Mouse (Mus musculus) kidney, adult 18-20 months (tissue): ENCODE data around the gene Nthl1.

ENCODE experiments used
- DNase-seq: peaks from one replicate; pipeline ENCODE4 v3.0.0; 2021

Gene Nthl1

DNA sequence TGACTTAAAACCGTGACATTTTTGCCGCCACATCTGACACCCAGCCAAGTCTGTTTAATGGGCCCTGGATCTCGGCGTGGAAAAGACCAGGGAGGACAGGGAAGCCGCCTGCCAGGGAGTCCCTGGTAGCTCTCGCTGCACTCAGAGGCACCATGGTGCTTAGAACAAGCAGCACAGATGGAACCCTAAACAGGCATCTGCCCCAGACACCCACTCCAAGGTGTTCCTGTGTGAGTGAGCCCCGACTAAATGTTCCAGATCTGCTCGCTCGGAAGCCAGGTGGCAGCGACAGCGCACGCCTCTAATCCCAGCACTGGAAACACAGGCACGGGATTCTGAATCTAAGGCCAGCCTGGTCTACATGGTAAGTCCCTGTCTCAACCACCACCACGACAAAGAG, 2.4 kb upstream of the Nthl1 start:
- DNase-seq: no peak

DNA sequence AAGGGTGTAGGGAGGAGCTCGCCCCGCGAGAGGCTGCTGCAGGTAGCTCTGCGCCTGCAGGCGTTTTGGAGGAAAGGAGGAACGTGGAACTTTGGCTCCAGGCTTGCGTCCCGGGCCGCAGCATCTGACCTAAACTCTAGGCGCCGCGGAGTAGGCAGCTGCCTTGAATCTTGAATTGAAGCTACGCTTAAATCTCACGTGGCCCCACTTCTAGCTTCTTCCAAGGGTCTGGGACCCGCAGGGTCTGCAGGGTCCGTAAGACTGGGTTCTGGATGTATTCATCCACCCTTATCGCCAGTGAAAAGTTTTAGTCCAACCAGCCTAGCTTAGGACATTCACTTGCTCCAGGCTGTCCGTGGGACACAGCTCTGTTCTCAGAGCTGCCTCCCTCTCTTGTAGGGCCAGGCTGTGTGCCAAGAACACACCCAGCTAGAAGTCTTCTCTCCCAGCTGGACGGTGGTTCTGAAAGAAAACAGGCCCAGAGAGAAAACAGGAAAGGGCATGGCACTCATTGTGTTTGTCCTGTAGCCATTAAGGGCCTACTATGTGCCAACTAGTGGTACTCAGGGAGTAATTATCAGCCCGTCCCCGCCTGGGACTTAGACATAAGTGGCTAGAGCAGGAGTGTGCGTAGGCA, 451 bp downstream of the Nthl1 start:
- peak; percentile 71 for DNase-seq

DNA sequence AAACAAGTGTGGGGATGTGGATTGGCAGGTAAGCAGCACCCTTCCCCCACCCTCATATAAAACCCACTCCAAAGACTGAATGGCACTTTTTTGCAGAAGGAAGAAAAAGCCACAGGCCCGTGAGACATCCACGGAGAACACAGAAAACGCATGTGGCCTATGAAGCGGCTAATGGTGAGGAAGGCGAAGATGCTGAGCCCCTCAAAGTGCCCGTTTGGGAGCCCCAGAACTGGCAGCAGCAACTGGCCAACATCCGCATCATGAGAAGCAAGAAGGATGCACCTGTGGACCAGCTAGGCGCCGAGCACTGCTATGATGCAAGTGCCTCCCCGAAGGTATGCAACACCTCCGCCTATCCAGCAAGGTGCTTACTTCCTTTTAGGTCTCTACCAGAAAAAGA, 1.4 kb downstream of the Nthl1 start:
- no peak for DNase-seq

DNA sequence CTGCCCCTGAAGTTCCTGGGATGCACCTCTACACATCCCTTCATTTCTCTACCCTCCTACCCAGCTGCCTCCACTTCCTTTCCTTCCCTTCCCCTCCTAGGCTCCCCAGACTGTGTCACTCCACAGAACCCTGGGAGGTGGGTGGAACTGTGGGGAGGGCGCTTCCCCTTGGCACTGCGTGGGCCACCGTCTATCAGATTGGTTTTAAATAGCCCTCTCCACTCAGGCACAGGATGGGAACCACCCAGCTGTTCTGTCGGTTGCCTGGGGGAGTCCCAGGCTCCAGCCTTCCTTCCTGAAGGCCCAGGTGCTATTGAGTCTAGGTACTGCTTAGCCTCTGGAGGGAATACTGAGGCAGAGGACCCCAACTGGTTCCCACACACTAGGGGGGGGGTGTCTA, 2.5 kb downstream of the Nthl1 start:
- DNase-seq: peak; percentile 39

DNA sequence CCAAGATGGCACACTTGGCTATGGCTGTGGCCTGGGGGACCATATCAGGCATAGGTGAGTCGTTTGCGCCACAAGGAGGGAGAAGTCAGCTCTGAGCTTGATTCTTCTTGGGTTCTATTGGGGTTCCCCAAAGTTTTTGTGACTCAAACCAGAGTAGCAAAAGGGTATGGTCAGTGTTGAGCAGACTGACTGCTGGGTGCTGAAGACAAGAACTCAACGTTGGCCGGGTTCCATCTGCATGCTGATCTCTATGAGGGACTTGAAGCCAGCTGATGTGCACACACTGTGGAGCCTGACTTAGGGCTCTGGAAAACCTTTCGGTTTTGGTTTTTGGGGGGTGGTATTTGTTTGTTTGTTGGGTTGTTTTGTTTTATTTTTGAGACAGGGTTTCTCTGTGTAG, 3.2 kb downstream of the Nthl1 start:
- DNase-seq: no peak

DNA sequence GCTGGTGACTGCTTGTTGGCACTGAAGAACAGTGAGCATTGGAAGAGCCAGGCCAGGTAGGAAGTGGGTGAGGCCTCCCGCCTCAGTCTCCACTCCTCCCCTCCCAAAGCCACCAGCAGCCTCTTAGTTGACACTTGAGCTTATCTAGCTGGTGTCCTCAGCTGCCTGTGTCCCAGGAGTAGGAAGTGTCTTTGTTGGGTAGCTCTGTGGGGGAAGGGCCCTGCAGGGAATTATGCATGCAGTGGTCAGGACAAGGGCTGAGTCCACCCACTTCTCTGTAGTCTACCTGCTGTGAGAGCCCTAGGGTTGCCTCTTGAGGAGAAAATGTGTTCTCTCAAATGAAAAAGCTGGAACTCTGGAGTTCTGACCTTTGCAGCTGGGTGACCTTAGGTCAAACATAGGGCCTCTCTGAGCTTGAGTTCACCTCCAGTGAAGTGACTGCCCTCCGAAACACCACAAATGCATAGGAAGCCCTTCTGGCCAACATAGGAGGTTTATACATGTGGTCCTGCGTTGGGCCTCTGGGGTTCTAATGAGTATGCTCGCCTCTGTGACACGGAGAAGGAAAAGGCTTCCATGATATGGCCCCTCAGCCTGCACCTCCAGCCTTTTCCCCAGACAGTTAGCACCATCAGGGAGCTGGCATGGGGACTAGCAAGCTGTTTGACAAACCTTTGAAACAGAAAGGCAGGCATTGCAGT, 4.5 kb downstream of the Nthl1 start:
- no peak for DNase-seq

DNA sequence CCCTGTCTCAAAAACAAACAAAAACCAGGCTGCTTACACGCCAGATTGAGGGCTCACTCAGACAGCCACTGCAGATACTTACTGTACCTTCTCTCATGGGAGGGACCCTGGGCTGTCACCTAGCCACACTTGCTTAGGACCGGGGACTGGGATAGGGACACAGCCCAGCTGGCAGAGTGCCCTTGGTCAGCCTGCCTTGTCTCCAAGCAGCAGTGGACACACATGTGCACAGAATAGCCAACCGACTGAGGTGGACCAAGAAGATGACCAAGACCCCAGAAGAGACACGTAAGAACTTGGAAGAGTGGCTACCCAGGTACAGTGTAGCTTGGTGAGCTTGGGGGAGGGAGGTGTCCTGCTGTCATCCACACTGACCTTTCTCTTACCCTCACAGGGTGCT, 5.7 kb downstream of the Nthl1 start:
- no peak for DNase-seq

DNA sequence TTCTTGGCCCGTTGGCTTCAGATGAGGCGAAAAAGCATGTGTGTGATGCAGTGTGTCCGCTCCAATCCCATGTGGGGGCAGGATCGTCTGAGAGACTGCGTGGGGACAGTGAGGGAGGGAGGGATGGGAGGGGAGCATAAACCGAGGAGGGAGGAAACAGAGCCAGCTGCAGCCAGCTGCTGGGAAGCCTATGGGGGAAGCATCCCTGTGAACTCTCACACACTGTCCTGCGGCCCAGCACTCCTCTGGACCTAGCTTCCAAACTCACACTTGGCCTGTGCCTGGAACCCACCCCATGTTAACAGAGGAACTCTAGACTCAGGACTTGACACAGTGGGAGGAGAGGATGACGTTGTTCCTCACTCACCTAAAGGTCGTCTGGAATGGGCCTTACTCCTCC, 6.4 kb downstream of the Nthl1 start:
- DNase-seq: peak; percentile 53

DNA sequence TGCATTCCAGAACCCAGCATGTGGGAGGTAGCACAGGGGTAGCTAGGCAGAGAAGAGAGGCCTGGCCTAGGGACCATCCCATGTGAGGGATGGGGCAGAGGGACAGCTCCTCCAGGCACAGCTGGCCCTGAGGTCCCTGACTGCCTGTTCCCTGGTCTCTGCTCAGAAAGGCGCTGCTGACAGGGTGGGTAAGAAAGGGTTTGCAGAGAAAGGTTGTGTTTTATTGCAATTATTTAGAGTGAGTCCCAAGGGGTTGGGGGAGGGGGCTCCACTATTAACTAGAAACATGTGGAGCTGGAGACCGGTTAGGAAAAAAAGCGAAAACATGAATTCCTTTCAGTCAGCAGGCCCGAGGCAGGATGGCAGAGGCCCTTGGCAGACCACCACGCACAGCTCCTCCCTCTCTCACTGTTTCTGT, 7.1 kb downstream of the Nthl1 start:
- no peak for DNase-seq

DNA sequence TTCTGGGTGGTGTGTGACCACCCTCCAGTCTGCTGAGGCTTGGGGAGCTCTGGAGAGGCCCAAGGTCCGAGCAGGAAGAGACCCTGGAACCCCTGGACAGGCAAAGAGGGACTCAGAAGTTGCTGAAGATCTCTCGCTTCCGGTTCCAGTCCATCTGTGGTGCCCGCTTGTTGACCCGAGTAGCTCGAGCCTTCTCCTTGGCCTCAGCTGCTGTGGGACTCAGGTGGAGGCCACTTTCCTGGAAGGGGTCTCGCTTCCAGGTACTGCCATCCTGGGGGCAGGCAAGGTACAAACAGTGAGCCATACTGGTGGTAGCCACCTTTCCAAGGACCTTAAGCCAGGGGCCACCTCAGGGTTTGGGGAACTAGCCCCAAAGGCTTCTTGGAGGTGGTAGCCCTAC, 7.6 kb downstream of the Nthl1 start:
- DNase-seq: no peak

DNA sequence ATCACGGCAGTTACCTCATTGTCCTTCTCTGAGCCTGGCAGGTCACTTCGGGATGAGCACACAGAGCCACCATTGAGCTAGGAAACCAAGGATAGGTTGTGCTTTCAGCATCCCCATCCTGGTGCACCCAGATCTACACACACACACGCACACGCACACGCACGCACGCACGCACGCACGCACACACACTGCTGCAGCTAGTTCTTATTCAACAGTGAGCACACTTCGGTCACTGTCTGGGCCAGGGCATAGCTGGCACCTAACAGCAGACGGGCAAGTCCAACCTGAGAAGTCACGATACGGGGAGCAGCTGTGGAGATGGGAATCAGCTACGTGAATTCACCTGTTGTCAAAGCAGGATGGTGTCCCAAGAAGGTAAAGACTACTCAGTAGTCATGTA, 8.1 kb downstream of the Nthl1 start:
- no peak for DNase-seq

DNA sequence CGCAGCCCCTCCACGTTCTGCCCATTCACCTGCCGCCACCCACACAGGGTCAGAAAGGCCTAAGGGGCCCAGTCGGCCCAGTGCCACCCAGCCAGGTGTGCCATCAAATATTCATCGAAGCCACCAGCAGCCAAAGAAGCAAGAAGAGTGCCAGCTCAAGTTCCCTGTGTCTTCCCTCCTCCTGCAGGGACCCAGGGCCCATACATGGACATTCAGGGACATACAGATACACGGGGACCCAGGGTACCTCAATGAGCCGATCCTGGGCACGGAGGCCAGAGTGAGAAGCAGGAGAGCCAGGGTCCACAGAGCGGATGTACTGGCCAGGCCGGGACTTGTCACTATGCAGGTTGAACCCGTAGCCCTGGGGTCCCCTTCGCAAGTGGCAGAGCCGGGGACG, 9.5 kb downstream of the Nthl1 start:
- no peak for DNase-seq

DNA sequence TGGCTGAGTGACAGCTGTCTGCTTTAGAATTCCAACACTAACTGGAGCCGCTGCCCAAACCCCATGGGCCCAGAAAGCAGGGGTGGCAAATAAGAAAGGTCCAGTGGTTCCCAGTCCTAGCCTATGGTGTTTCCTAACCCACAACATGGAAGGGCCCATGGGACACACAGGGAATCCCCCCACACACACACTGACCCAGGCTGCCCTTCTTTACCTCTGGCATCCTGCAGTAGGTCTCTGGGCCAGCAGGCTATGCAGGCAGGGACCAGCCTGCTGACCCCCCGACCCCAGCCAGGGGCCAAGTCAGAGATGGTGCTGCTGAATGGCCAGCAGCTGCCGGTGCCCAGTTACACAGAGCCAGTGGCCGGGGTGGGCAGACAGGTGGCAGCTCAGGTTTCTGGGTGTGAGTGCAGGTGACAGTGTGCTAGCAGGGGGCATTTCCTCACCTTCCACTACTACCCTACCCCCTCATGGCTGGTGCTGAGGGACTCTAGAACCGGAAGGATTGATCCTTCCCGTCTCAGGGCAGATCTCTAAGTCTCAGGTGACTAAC, 10.4 kb downstream of the Nthl1 start:
- DNase-seq: no peak

DNA sequence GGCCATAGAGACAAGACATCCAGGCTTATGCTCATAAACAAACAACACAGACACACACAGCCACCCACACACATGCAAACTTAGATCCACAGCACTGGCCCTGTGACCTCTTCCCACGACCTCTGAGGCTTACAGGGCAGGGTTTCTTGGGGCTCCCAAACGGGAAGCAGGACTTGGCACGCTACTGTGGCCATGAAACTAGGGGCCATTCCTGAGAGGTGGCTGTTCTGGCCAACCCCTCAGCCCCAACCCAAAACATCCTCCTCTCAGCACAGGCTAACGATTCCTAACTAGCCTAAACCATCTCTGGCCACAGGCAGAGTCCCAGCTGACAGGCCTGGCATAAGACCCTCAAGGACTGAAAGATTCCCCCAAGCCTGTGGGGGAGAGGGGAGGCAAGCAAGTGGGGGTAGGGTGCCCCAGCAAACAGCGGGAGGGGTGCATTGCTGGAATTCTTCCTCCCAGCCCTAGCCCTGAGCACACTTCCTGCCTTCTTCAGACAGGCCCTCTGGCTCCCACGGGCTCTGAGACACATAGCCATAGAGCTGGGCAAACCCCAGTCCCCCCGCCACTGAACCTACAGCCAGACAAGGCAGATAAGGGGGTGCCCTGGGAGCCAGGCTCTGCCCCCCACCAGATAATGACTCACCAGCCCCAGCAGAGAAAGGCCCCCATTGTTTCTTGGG, 11.7 kb downstream of the Nthl1 start:
- peak; percentile 42 for DNase-seq

DNA sequence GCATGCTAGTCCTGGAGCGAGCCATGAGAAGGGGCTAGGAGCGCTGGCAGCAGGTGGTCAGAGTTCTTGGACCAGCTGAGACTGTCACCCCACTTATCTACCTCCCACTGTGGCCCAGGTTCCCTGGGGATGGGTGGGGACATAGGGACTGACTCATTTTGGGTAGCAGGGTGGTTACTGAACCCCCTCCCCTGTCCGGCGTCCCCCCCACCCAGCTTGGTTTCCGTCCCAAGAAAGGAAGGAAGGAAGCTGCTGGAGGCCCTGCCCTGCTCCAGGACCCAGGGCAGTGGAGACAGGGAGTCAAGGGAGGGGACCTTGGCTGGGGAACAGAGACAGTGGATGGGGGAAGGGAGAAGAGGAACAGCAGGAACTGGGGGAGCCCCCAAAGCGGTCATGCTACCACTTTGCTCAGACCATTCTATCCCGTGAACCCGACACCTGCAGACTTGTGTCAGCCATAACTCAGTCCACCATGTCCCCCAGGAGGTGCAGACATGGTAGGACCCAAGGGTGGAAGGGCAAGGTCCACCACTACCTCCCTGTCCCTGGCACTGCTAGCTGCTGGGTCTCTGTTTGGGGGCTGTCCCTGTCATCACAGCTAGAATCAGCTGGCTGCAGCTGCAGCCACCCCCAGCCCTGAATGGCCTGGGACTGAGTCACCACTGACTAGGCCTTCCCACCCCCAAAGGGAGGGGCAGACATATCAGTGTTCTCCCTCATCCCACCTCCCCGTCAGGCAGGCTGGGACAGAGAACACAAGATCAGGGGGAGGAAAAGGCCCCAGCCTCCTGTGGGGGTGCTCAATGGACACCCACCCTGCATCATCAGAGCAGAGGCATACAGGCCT, 12.6 kb downstream of the Nthl1 start:
- DNase-seq: peak; percentile 54

DNA sequence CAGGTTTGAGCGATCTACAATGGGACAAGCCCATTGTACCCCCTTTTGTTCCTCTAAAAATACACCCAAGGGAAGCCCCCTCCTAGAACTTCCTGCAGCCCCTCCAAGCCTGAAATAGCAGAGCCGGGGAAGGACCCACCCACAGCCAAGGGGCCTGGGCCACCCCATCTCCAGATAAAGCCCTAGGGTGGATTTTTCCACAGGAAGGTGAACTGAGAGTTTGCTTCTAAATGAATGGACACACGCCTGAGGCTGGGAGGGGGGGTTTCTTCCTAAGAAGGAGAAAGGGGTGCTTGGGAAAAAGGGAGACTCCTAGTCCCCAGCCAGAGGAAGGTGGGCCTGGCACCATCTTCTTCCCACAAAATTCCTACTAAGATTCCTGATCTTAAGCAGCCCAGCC, 13.4 kb downstream of the Nthl1 start:
- peak; percentile 38 for DNase-seq

DNA sequence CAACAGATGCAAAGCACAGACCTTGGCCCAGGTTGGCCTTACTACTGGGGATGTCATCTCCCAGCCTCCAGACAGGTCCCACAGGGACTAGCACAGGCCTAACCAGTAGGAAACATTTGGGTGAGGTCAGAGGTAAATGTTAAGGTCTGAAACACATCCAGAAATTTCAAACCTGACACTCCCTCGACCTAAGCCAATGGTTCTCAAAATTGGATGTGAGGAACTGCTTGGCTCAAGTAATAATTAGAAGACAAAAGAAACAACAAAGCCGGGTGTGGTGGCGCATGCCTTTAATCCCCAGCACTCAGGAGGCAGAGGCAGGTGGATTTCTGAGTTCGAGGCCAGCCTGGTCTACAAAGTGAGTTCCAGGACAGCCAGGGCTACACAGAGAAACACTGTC, 13.9 kb downstream of the Nthl1 start:
- DNase-seq: no peak

DNA sequence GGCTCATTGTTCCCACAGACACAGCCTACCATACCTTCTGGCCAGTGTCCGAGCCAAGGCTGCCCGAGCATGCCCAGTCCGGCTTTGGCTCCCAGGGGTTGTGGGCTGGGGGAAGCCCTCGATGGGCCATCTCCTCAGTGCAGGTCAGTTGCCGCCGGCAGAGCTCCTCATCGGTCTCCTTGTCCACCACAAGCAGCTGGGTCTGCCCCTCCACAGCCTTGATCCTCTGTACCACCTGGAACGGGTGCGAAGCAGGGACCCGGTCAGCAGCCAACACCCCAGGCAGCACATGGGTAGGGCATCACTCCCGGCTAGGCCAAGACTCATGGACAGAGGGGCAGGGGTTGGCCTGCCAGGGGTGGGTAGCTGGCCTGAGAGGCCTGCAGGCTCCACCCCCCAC, 15.0 kb downstream of the Nthl1 start:
- DNase-seq: no peak

DNA sequence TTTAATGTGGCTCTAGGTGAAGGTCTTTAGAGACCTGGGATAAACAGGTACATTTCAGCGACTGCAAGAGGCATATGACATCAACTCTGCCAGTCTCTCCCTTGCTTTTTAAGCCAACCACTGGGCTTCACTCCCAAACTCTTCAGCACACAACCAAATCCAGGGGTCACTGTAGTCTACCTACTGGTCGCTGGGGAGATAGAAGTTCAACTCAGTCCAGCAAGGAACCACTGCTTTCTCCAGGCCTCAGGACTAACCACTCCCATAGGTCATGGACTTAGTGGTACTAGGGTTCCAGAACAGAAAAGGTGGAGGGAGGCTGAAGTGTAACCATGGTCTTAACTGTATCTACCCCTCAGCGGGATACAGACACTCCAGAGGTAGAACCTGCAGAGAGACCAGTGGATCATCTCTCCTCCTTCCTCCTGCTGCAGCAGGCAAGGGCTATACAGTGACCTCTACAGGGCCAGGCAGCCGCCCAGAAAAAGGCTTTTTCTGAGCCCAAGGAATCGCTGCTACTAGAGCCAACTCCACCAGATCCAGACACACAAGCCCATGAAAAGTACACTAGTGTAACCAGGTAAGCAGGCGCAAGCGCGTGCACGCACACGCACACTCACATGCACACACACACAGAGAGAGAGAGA, 16.4 kb downstream of the Nthl1 start:
- DNase-seq: no peak

DNA sequence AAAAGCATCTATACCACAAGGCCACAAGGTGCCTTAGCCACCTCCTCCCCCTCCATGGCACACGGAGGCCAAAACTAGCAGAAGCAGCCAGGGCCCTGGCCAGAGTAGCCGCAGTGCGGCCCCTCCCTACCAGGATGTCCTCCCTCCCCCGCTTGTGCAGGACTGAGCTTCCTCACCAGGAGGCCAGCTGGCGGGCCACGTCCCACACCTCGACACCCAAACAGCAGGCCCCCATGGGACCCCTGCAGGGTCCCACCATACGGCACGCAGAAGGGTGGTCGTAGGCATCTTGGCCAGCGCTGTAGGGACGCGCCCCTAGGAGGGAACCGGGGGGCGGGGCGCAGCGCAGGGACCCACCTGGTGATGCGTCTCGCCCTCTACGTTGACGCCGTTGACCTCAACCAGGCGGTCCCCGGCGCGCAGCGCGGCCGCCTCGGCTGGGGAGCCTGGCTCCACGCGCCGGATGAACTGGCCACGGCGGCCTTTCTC, 17.1 kb downstream of the Nthl1 start:
- peak; percentile 68 for DNase-seq

DNA sequence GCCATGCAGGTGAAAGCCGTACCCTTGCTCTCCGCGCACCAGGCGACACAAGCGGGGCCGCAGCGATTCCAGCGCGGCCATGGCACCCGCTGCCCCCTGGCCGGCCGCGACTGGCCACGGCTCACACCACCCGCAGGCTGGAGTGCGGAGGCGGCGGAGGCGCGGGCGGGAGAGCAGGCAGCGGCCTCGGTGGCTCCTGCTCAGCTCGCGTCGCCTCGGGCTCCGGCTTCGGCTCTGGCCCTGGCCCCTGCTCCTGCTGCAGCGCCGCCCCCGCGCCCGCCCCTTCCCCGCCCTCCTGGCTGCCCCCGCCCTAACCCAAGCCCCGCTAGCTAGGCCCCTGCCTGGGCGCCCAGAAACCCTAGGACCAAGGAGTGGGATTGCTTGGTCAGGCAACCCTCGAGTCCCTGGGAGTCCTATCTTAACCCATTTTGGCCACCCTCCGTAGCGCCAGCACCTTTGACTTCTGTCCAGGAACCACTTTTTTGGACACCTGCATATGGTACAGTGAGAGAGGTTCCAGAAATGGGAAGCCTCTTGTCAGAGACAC, 17.7 kb downstream of the Nthl1 start, which contains the start of gene Slc9a3r2:
Slc9a3r2 (minus strand) TSS at position 258 of the 547 bp plus-strand sequence.
- DNase-seq: peak; percentile 76

DNA sequence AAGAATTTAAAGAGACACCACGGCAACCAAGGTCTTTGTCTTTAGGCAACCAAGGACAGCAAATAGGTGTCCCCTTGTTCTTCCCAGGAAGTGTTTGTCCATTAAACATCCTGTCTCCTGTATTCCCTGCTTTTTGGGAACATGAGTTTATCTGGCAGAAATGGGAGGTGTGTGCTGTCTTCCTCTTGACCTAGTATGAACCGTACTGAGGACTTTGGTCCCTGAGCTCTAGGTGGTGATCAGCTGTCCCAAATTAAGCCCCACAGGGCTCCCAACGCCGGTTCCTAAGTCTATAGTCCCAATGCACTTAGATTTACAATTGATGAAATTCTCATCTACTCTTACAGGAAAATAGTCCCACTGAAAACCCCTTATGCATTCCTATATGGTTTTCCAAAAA, 18.3 kb downstream of the Nthl1 start:
- no peak for DNase-seq
